Mouse (Mus musculus): Measurements from ENCODE around the gene Adam26a.
"Not testable (repeated sequence)": the region's sequence is repeated elsewhere in the genome, so short reads cannot be mapped to it uniquely, and the experiment has no call there.

Gene Adam26a

DNA sequence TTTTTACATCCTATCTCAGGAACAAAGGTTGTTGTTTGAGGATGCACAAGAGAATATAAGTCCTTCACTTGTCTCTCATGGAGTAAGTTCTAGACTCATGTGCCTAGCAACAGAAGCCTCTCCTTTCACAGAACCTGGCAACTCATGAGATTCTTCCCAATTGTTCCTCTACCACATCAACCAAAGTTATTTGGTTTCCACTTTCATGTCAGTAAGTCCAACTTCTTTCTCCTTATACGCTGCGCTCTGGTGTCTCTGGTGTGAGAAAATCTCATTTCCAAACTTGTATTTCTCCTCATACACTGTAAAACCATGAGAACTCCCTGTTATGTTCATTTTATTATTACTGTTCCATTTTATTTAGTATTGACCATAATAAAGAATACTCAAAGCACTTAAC lies at the start of gene Adam26a:
Gene Adam26a (minus strand): TSS at position 101 of the 400 bp plus-strand sequence.
- not testable (repeated sequence) for DNase-seq (ENCODE audit: low spot score)

DNA sequence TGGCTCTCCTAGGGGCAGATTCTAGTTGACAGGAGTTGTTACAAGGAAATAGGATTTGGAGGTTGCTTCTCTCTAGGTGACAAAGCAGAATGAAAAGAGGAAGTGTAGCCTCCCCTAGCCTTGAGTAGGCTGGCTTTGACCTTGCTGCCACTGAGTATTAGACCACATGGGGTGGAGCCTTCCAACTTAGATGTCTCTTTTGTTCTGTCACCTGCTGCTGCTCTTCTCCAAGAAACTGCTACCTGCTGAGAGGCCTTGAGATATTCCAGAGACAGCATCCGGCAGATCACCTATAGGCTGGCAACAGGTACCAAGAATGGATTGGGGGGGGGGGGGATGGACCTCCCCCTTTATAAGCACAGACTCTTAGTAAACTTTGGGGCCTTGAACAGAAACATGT lies 39.5 kb upstream of the Adam26a start:
- DNase-seq (ENCODE audit: low spot score), result no peak

DNA sequence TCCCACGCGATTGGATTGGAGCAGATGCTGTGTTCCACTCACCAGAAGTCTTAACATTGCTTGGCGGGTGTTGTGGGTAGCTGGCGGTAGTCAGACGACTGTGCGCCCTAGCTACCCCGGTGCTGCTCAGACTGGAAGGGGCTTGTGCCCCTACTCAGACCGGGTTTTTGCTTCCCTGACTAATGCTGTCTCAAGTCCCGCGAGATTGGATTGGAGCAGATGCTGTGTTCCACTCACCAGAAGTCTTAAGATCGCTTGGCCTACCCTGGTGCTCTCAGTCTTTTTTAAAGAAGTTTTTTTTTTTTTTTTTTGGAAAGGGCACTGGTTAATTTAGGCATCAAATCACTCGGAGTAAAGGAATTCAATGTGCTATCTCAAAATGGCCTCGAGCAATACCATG lies 27.1 kb upstream of the Adam26a start:
- not testable (repeated sequence) for DNase-seq (ENCODE audit: low spot score)

DNA sequence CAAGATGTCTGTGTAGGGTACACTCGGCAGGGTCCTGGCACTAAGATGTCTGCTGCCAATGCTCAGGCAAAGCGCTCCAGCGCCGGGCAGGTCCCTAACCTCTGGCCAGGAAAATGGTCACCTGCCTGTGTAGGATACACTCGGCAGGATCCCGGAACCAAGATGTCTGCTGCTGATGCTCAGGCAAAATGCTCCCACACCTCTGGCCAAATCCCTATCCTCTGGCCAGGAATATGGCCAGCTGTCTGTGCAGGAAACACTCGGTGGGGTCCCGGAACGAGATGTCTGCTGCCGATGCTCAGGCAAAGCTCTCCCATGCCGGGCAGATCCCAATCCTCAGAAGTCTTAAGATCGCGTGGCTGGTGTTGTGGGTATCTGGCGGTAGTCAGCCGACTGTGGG lies 26.7 kb upstream of the Adam26a start:
- DNase-seq (ENCODE audit: low spot score), result not testable (repeated sequence)

DNA sequence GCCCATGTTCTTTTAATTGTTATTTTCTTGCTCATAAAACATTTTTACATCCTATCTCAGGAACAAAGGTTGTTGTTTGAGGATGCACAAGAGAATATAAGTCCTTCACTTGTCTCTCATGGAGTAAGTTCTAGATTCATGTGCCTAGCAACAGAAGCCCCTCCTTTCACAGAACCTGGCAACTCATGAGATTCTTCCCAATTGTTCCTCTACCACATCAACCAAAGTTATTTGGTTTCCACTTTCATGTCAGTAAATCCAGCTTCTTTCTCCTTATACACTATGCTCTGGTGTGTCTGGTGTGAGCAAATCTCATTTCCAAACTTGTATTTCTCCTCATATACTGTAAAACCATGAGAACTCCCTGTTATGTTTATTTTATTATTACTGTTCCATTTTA lies 48.5 kb downstream of the Adam26a start, which contains the start of gene Adam26b:
Gene Adam26b (minus strand): TSS at position 101 of the 400 bp plus-strand sequence.
- not testable (repeated sequence) for DNase-seq (ENCODE audit: low spot score)
